Mouse (Mus musculus) liver, embryonic 16.5 days (tissue): Measurements from ENCODE around the gene Hoxd13. TPM values are rescaled to one million over a fixed set of nuclear protein-coding genes. Genes with fewer than 3 reads are reported as not detected.

Experiments used
- ATAC-seq: fragments of 200-750 bp; cut with Nextera tagmentation; 2 replicates; pipeline ENCODE4 v1.8.0; 2017; ENCODE audit warnings: low read depth, mild to moderate bottlenecking, moderate number of reproducible peaks, moderate library complexity
- H3K27ac ChIP-seq: fragments of 300-500 bp; sonication (generic); 2 replicates; pipeline ENCODE4 v1.5.1; 2014; ENCODE audit warnings: mild to moderate bottlenecking, low read length
- H3K27me3 ChIP-seq: fragments of 300-500 bp; sonication (generic); 2 replicates; pipeline ENCODE4 v1.6.1; 2014; ENCODE audit warnings: low read depth, low read length, mixed read lengths; ENCODE audit not compliant: control insufficient read depth, insufficient read depth
- H3K36me3 ChIP-seq: fragments of 300-500 bp; sonication (generic); 2 replicates; pipeline ENCODE4 v1.6.1; 2014; ENCODE audit warnings: mild to moderate bottlenecking; ENCODE audit not compliant: control insufficient read depth, insufficient read depth
- H3K4me1 ChIP-seq: fragments of 300-500 bp; sonication (generic); 2 replicates; pipeline ENCODE4 v1.6.1; 2014; ENCODE audit warnings: low read depth, low read length, mixed read lengths; ENCODE audit not compliant: control insufficient read depth
- H3K4me2 ChIP-seq: fragments of 300-500 bp; sonication (generic); 2 replicates; pipeline ENCODE4 v1.6.1; 2014; ENCODE audit warnings: low read depth, low read length, mixed read lengths
- H3K4me3 ChIP-seq: fragments of 300-500 bp; sonication (generic); 2 replicates; pipeline ENCODE4 v1.5.1; 2014; ENCODE audit warnings: low read depth, mild to moderate bottlenecking, low read length
- H3K9ac ChIP-seq: fragments of 300-500 bp; sonication (generic); 2 replicates; pipeline ENCODE4 v1.6.1; 2014; ENCODE audit warnings: low read depth, low read length
- H3K9me3 ChIP-seq: fragments of 300-500 bp; sonication (generic); replicated peaks from 2 replicates; pipeline ENCODE4 v1.6.1; 2016; ENCODE audit warnings: low read length; ENCODE audit not compliant: control insufficient read depth
- WGBS: fragments of 180-500 bp; shearing (Covaris S2); extraction: QIAGEN DNeasy Blood & Tissue Kit; methylation state at CpG from one replicate; pipeline ENCODE4 v1.1.7; 2014; ENCODE audit not compliant: insufficient replicate concordance; 5-methylcytosine and 5-hydroxymethylcytosine counted together
- polyA plus RNA-seq: library from polyadenylated mRNA; unstranded; fragments of >200 nt; fragmentation: Nextera tagmentation; extraction: Ambion mirVana; gene quantifications from 2 replicates; pipeline ENCODE4 v1.2.1, GENCODE M21; 2015

Hoxd13 gene
- polyA plus RNA-seq, 1 experiment from 2014 or later: not detected

- ATAC-seq: no peak
- 3% methylated on average over 18 of the region's 18 CpGs for WGBS
- no peaks in the 10 kb centered on the region for H3K9me3 ChIP-seq
- no peak overlapping the region for H3K27ac ChIP-seq
- H3K36me3 ChIP-seq: no peaks in the 10 kb centered on the region
- H3K4me2 ChIP-seq: no peak overlapping the region
- H3K9ac ChIP-seq: no peak overlapping the region
- H3K4me1 ChIP-seq: peaks cover 3% of the 10 kb centered on the region
- H3K27me3 ChIP-seq: peaks cover 95% of the 10 kb centered on the region
- H3K4me3 ChIP-seq: no peak overlapping the region
These were observed 15.4 kb downstream of the Hoxd13 start for GRCm38 (mm10) chr2:74683471-74683951.

GRCm38 (mm10) chr2:74684106-74684505, 16.0 kb downstream of the Hoxd13 start:
- no peaks in the 10 kb centered on the region for H3K36me3 ChIP-seq
- no peak overlapping the region for H3K27ac ChIP-seq
- H3K9me3 ChIP-seq: no peaks in the 10 kb centered on the region
- no peak overlapping the region for H3K4me3 ChIP-seq
- no peak overlapping the region for H3K4me2 ChIP-seq
- peaks cover 3% of the 10 kb centered on the region for H3K4me1 ChIP-seq
- H3K27me3 ChIP-seq: peaks cover 94% of the 10 kb centered on the region
- no peak for ATAC-seq
- 1% methylated on average over 12 of the region's 12 CpGs for WGBS
- H3K9ac ChIP-seq: no peak overlapping the region

DNA sequence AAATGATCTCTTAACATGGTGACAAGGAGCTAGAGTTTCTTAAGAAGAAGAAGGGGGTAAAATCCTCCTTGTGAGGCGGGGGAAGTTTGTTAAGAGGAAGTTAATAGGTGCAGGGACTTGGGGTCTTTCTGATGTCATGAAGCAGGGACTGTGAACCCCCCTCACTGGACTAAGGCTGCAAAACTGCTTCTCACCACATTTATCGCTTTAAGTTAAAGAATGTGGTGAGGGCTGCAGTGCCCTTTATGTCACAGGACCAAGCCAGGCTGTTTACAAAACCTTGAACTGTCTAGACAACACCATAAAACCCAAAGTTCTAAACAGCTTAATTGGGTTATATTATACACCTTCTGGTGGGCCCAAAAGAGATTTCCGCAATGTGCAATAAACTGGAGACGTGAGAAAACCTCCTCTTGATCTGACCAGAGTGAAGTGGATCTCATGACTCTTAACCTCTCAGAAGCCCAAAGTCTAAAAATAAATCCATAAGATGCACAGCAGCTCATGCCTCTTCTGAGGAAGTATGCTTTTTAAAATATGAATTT, 17.0 kb downstream of the Hoxd13 start:
- Histone ChIP-seq H3K4me3 (no peak overlapping the region), H3K9ac (no peak overlapping the region), H3K36me3 (no peaks in the 10 kb centered on the region), H3K4me2 (no peak overlapping the region), H3K27me3 (peaks cover 94% of the 10 kb centered on the region), H3K9me3 (no peaks in the 10 kb centered on the region), H3K4me1 (peaks cover 3% of the 10 kb centered on the region), H3K27ac (no peak overlapping the region)
- ATAC-seq: no peak
- WGBS: 7% methylated on average over 4 of the region's 4 CpGs

- Histone ChIP-seq H3K36me3 (no peaks in the 10 kb centered on the region), H3K27me3 (peaks cover 91% of the 10 kb centered on the region), H3K4me1 (peaks cover 3% of the 10 kb centered on the region), H3K9me3 (no peaks in the 10 kb centered on the region), H3K4me2 (no peak overlapping the region), H3K27ac (no peak overlapping the region), H3K4me3 (no peak overlapping the region), H3K9ac (no peak overlapping the region)
- 5% methylated on average over 17 of the region's 17 CpGs for WGBS
- ATAC-seq: no peak
These were observed 18.3 kb downstream of the Hoxd13 start for GRCm38 (mm10) chr2:74686301-74686987.

DNA sequence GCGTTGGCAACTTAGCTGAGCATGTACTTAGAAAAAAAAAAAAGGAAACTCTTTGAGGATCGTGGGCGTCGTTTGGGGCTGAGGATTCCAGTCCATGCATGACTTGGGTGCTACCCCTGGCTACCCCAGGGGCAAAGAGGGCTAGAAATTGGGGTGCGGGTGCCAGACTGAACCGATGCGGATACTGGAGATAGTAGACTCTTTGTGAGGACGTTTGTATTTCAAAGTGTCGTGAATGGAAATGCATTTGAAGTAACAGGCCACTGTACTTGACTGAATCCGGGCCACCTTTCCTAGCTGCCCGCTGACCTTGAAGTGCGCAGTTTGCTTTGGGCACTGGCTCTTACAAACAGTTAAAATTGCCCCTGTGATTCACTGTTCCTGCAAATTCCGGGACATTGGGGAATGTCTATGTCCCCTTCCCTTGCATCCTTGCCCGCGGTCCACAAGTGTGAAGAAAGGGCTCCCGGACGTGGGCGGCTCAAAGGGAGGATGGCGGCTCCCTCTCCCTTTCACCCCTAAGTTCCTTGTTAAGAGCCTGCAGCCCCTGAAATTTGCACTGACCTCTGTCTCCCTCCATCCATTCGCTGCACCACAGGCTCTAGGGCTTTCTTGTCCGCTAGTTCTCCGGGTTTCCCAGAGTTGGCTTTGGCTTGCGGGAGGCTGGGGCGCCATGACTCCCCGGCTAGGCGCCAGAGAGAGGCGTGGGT, 19.0 kb downstream of the Hoxd13 start:
- no peak overlapping the region for H3K4me2 ChIP-seq

GRCm38 (mm10) chr2:74687698-74688555, 19.8 kb downstream of the Hoxd13 start:
- no peak overlapping the region for H3K4me3 ChIP-seq
- no peak for ATAC-seq
- WGBS: under 1% methylated on average over 31 of the region's 31 CpGs
- H3K27ac ChIP-seq: no peak overlapping the region
- H3K27me3 ChIP-seq: peaks cover 91% of the 10 kb centered on the region
- no peak overlapping the region for H3K9ac ChIP-seq
- H3K4me1 ChIP-seq: no peaks in the 10 kb centered on the region
- H3K36me3 ChIP-seq: no peaks in the 10 kb centered on the region
- H3K9me3 ChIP-seq: no peaks in the 10 kb centered on the region
- H3K4me2 ChIP-seq: no peak overlapping the region

More for the DNA sequence above, 19.0 kb downstream of the Hoxd13 start:
- Histone ChIP-seq H3K4me1 (peaks cover 3% of the 10 kb centered on the region), H3K27ac (no peak overlapping the region), H3K36me3 (no peaks in the 10 kb centered on the region), H3K9me3 (no peaks in the 10 kb centered on the region), H3K4me3 (no peak overlapping the region), H3K9ac (no peak overlapping the region), H3K27me3 (peaks cover 91% of the 10 kb centered on the region)
- ATAC-seq: no peak
- WGBS: 1% methylated on average over 27 of the region's 27 CpGs

DNA sequence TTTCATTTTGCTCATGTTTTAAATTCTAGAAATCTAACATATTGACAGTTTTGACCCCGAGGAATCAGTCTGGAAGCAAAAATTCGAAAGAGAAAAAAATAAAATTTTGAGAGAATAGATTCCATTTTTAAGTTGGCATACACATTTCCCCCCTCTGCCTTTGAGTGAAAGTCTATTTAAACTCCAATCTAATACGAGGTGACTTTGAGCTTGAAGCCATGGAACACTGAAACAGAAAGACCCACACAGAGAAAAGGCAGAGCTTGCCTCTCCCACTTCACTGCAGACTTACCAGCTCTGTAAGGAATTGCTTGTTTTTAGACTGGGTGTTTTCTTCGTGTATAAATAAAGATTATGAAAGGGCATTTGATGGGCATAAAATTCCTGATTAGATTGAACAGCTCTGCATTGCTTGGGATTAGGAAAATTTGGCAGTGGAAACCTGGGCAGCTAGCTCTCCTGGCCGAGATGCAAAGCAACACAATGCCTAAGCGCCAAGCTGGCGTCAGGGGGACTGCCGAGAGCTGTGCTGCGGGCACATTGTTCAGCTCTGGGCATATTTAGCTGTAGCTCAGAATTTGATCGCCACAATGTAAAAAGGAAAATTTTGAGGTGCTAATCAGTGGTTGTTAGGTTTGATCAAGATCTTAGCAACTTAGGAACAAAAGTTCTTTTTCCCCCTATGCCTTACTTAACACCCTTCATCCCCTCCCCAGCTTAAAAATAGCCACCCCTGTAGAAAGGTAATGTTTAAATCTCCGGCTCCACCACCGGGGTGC, 20.9 kb downstream of the Hoxd13 start:
- H3K27ac ChIP-seq: no peak overlapping the region
- no peak overlapping the region for H3K4me3 ChIP-seq
- no peaks in the 10 kb centered on the region for H3K36me3 ChIP-seq
- H3K9ac ChIP-seq: no peak overlapping the region
- no peaks in the 10 kb centered on the region for H3K4me1 ChIP-seq
- ATAC-seq: no peak
- H3K4me2 ChIP-seq: no peak overlapping the region
- no peaks in the 10 kb centered on the region for H3K9me3 ChIP-seq
- WGBS: 3% methylated on average over 12 of the region's 12 CpGs
- peaks cover 91% of the 10 kb centered on the region for H3K27me3 ChIP-seq

DNA sequence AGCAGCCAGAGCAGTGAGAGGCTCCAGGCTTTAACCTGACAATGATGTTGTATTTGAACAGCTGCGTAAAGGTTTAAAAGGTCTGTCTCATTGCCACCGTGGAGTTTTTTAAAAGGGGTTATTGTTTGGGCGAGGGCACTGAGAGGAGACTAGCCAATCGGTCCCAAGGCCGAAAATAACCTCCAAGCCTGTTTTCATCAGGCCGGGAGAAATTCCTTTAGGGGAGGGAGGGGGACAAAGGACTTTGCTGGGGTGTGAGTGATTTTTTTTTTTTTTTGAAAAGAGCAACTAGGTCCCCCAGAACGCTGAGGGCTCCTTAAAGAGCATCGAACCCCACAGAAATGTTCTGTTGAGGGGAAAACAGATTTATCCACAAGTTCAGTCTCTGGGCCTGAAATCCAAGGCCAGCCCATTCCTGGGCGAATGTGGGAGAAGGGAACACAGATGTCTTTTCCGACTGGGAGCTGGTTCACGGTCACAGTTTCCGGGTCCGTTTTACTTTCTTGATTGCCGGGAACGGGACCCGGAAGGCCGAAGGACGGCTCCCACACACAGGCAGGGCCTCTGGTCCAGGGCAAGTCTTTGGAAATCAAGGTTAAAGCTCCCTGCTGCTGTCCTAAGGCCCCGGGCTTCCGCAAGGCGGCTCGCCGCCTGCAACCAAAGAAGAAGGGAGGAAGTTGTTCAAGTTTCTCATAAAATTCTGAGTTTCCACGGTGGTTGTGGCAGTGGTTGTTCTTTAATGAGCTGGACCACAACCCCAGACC, 21.6 kb downstream of the Hoxd13 start:
- WGBS: 1% methylated on average over 24 of the region's 24 CpGs
- Histone ChIP-seq H3K27me3 (peaks cover 91% of the 10 kb centered on the region), H3K9me3 (no peaks in the 10 kb centered on the region), H3K4me3 (no peak overlapping the region), H3K4me2 (no peak overlapping the region), H3K36me3 (no peaks in the 10 kb centered on the region), H3K4me1 (no peaks in the 10 kb centered on the region), H3K9ac (no peak overlapping the region), H3K27ac (no peak overlapping the region)
- no peak for ATAC-seq
